Mouse (Mus musculus) midbrain, embryonic 14.5 days (tissue): ENCODE measurements around the gene Zfp462. TPM values are rescaled to one million over a fixed set of nuclear protein-coding genes. Genes with fewer than 3 reads are reported as not detected.
"Not testable (repeated sequence)": the region's sequence is repeated elsewhere in the genome, so short reads cannot be mapped to it uniquely, and the experiment has no call there.

Source experiments
- ATAC-seq: fragments of 200-750 bp; cut with Nextera tagmentation; 2 replicates; pipeline ENCODE4 v1.8.0; 2017; ENCODE audit warnings: moderate number of reproducible peaks, moderate library complexity; ENCODE audit not compliant: low FRiP score, low TSS enrichment
- DNase-seq: peaks from one replicate; pipeline ENCODE4 v3.0.0-alpha.2; 2015
- H3K27ac ChIP-seq: fragments of 300-500 bp; sonication (generic); replicated peaks from 2 replicates; pipeline ENCODE4 v1.5.1; 2014; ENCODE audit warnings: mild to moderate bottlenecking, low read depth, low read length, moderate library complexity
- H3K27me3 ChIP-seq: fragments of 300-500 bp; sonication (generic); 2 replicates; pipeline ENCODE4 v1.6.1; 2014; ENCODE audit warnings: low read length, control low read depth, mixed read lengths; ENCODE audit not compliant: control insufficient read depth, insufficient read depth
- H3K36me3 ChIP-seq: fragments of 300-500 bp; sonication (generic); 2 replicates; pipeline ENCODE4 v1.6.1; 2014; ENCODE audit warnings: low read length, control low read depth; ENCODE audit not compliant: control insufficient read depth, insufficient read depth
- H3K4me1 ChIP-seq: fragments of 300-500 bp; sonication (generic); 2 replicates; pipeline ENCODE4 v1.6.1; 2014; ENCODE audit warnings: mild to moderate bottlenecking, antibody characterized with exemption, low read length, control low read depth; ENCODE audit not compliant: control insufficient read depth, insufficient read depth
- H3K4me2 ChIP-seq: fragments of 300-500 bp; sonication (generic); 2 replicates; pipeline ENCODE4 v1.6.1; 2014; ENCODE audit warnings: mild to moderate bottlenecking, low read length, moderate library complexity
- H3K4me3 ChIP-seq: fragments of 300-500 bp; sonication (generic); replicated peaks from 2 replicates; pipeline ENCODE4 v1.5.1; 2014; ENCODE audit warnings: low read depth, low read length
- H3K9ac ChIP-seq: fragments of 300-500 bp; sonication (generic); replicated peaks from 2 replicates; pipeline ENCODE4 v1.6.1; 2014; ENCODE audit warnings: mild to moderate bottlenecking, low read length, moderate library complexity
- H3K9me3 ChIP-seq: fragments of 300-500 bp; sonication (generic); 2 replicates; pipeline ENCODE4 v1.6.1; 2016; ENCODE audit warnings: low read length, control low read depth, mixed read lengths; ENCODE audit not compliant: control insufficient read depth
- WGBS: fragments of 180-500 bp; shearing (Covaris S2); extraction: QIAGEN DNeasy Blood & Tissue Kit; methylation state at CpG from one replicate; pipeline ENCODE4 v1.1.7; 2014; 5-methylcytosine and 5-hydroxymethylcytosine counted together
- polyA plus RNA-seq: library from polyadenylated mRNA; unstranded; fragments of >200 nt; fragmentation: Nextera tagmentation; extraction: Ambion mirVana; gene quantifications from 2 replicates; pipeline ENCODE4 v1.2.1, GENCODE M21; 2014

Zfp462 gene
- polyA plus RNA-seq, 1 experiment from 2014 or later = 19.6 TPM

DNA sequence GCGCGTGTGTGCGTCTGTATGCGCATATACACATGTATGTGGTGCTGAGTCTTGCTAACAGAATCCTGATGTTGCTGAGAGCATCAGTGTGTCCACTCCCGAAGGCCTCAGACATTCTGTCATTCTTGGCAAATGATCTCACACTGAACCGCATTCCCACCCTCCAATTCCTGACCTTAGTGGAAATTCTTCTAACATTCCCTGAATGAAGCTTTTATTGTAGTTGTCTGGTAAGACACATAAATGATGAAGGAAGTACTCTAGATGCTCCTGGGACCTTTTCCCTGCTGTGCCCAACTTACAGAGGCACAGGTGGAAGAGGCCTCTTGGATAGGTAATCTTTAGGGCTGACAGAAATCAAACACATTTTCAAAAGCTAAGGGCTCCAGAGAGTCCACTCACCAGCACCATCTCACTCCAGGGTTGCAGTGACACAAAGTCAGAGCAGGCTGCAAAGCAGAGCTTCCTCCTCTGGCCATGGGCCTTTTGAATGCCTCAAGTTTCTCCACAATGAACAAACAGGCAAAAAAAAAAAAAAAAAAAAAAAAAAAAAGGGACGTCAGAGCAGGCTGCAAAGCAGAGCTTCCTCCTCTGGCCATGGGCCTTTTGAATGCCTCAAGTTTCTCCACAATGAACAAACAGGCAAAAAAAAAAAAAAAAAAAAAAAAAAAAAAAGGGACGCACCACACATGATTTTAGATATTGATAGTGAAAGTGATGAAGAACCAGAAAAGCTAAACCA lies 17.4 kb upstream of the Zfp462 start:
- H3K4me2 ChIP-seq, ATAC-seq, H3K27me3 ChIP-seq, H3K9ac ChIP-seq, H3K4me1 ChIP-seq, H3K36me3 ChIP-seq, H3K9me3 ChIP-seq, H3K27ac ChIP-seq, H3K4me3 ChIP-seq, DNase-seq: not testable (repeated sequence)
- 87% methylated on average over 8 of the region's 8 CpGs for WGBS

- Histone ChIP-seq H3K4me1 (no peaks in the 10 kb centered on the region), H3K9me3 (no peaks in the 10 kb centered on the region), H3K36me3 (no peaks in the 10 kb centered on the region), H3K4me2 (no peak overlapping the region), H3K27ac (no peak overlapping the region), H3K9ac (no peak overlapping the region), H3K27me3 (no peaks in the 10 kb centered on the region), H3K4me3 (no peak overlapping the region)
- WGBS = 81% methylated on average over 2 of the region's 2 CpGs
- DNase-seq (no peak), ATAC-seq (no peak)
These were observed 15.2 kb upstream of the Zfp462 start for GRCm38 (mm10) chr4:54929686-54930085.

GRCm38 (mm10) chr4:54932668-54933067 lies 12.2 kb upstream of the Zfp462 start:
- Histone ChIP-seq H3K27ac (no peak overlapping the region), H3K4me3 (no peak overlapping the region), H3K36me3 (no peaks in the 10 kb centered on the region), H3K9ac (no peak overlapping the region), H3K4me2 (no peak overlapping the region), H3K4me1 (no peaks in the 10 kb centered on the region), H3K9me3 (no peaks in the 10 kb centered on the region), H3K27me3 (no peaks in the 10 kb centered on the region)
- 50% methylated on average over 2 of the region's 2 CpGs for WGBS
- ATAC-seq (no peak), DNase-seq (no peak)

GRCm38 (mm10) chr4:54937161-54937560 lies 7.7 kb upstream of the Zfp462 start:
- Histone ChIP-seq H3K36me3 (no peaks in the 10 kb centered on the region), H3K4me2 (no peak overlapping the region), H3K4me1 (no peaks in the 10 kb centered on the region), H3K9me3 (no peaks in the 10 kb centered on the region), H3K9ac (no peak overlapping the region), H3K4me3 (no peak overlapping the region), H3K27ac (no peak overlapping the region), H3K27me3 (no peaks in the 10 kb centered on the region)
- WGBS = 94% methylated on average over 1 of the region's 1 CpGs
- ATAC-seq (no peak), DNase-seq (no peak)

- DNase-seq (peak; percentile 82), ATAC-seq (peak; percentile 57)
- H3K36me3 ChIP-seq = no peaks in the 10 kb centered on the region
- peak overlapping the region; percentile 87 for H3K4me3 ChIP-seq
- peak overlapping the region; percentile 99 for H3K27ac ChIP-seq
- H3K9me3 ChIP-seq = no peaks in the 10 kb centered on the region
- WGBS = under 1% methylated on average over 36 of the region's 36 CpGs
- H3K4me1 ChIP-seq = peaks cover 8% of the 10 kb centered on the region
- peak overlapping the region; percentile 82 for H3K4me2 ChIP-seq
- peak overlapping the region; percentile 98 for H3K9ac ChIP-seq
- no peaks in the 10 kb centered on the region for H3K27me3 ChIP-seq
These were observed 976 bp downstream of the Zfp462 start for GRCm38 (mm10) chr4:54945603-54946445.

DNA sequence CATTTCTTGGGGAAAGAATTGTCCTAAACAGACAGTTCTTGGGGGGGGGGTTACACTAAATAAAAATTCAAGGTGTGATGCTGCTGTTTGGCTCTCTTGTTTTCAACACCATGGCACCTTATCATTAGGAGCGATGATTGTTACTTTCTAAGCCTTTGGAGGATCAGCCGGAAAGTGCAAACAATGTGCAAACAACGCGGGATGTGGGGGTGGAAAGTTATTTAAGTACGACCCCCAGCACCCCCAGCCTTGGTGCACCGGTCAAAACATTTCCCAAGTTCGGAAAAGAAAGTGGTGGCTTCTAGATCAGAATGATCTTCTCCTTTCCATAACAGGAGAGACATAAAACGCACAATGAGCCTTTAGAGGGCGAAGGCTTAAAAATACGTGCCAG lies 1.8 kb downstream of the Zfp462 start:
- Histone ChIP-seq H3K4me1 (peaks cover 14% of the 10 kb centered on the region), H3K9me3 (no peaks in the 10 kb centered on the region)

DNA sequence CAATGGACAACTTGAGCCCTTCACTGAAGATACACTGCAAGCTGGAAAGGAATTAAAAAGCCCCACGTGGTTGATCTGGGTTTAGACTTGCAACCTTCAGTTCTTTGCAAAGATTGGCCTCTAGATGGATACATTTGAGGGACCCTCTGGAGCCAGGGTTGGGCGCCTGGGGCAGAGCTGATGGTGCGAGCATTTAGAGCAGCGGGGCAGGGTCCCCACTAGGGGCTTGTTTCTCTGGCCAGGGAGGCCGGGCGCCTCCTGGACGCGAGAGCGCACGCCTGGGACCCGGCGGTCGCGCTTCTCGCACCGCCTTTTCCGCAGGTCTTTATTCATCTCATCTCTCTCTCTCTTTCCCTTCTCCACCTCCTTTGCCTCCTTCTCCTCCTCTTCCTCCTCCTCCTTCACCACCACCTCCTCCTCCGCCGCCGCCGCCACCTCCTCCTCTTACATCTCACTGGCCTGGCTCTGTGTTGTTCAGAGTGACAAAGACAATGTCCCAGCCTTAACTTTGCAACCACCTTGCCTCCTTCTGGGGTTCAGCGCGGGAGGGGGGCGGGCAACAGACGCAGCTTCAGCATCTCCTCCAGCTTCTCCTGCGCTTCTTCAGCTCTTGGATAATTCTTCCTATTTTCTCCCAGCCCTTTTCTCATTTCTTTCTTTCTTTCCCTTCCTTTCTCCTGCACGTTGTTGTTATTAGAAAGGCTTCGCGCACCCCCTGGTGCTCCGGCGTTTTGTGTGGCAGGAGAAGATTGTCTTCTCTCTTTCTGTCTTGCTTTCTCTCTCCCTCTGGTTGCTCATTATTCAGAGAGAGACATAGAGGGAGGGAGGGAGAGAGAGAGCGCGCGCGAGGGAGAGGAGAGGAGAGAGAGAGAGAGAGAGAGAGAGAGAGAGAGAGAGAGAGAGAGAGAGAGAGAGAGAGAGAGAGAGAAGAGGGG lies 2.5 kb downstream of the Zfp462 start:
- peak; percentile 82 for DNase-seq
- Histone ChIP-seq H3K27ac (peak overlapping the region; percentile 99), H3K36me3 (no peaks in the 10 kb centered on the region), H3K27me3 (no peaks in the 10 kb centered on the region), H3K4me2 (peak overlapping the region; percentile 82), H3K9ac (peak overlapping the region; percentile 98), H3K4me1 (peaks cover 21% of the 10 kb centered on the region), H3K4me3 (peak overlapping the region; percentile 87), H3K9me3 (no peaks in the 10 kb centered on the region)
- ATAC-seq = peak; percentile 32
- 0% methylated on average over 35 of the region's 35 CpGs for whole genome bisulfite sequencing

More for the DNA sequence above, 1.8 kb downstream of the Zfp462 start:
- Histone ChIP-seq H3K27ac (peak overlapping the region; percentile 99), H3K4me3 (peak overlapping the region; percentile 87), H3K27me3 (no peaks in the 10 kb centered on the region), H3K9ac (peak overlapping the region; percentile 98), H3K36me3 (no peaks in the 10 kb centered on the region), H3K4me2 (peak overlapping the region; percentile 82)
- ATAC-seq (no peak), DNase-seq (no peak)
- WGBS = under 1% methylated on average over 10 of the region's 10 CpGs

- ATAC-seq (peak; percentile 21), DNase-seq (peak; percentile 78)
These were observed 3.3 kb downstream of the Zfp462 start for GRCm38 (mm10) chr4:54947991-54948615.

More at GRCm38 (mm10) chr4:54947991-54948615, 3.3 kb downstream of the Zfp462 start:
- under 1% methylated on average over 24 of the region's 25 CpGs for WGBS
- H3K4me2 ChIP-seq = peak overlapping the region; percentile 82
- peaks cover 29% of the 10 kb centered on the region for H3K4me1 ChIP-seq
- H3K36me3 ChIP-seq = no peaks in the 10 kb centered on the region
- no peaks in the 10 kb centered on the region for H3K9me3 ChIP-seq
- peak overlapping the region; percentile 99 for H3K27ac ChIP-seq
- peak overlapping the region; percentile 98 for H3K9ac ChIP-seq
- H3K4me3 ChIP-seq = peak overlapping the region; percentile 87
- no peaks in the 10 kb centered on the region for H3K27me3 ChIP-seq
